Mouse (Mus musculus) T-helper 1 cell (primary cell): ENCODE results near the gene Olfr1255.

Experiments
- in situ Hi-C: fragments of 300-600 bp; cut with MboI, MseI; formaldehyde crosslinking; loops from one replicate; pipeline ENCODE4 v1.15.1; 2025; ENCODE audit warnings: high pct_unique_total_duplicates

The Olfr1255 gene

GRCm38 (mm10) chr2:89811751-89812150 is at the start of gene Olfr1255:
Gene Olfr1255, plus strand, starts transcription at chr2:89812051.
- in situ Hi-C loops = no loop called here

- in situ Hi-C loops = no loop called here
Measured at GRCm38 (mm10) chr2:89793519-89793918, 18.3 kb upstream of the Olfr1255 start, which contains the start of gene Olfr1254. Gene Olfr1254, minus strand, starts transcription at chr2:89793619.

DNA sequence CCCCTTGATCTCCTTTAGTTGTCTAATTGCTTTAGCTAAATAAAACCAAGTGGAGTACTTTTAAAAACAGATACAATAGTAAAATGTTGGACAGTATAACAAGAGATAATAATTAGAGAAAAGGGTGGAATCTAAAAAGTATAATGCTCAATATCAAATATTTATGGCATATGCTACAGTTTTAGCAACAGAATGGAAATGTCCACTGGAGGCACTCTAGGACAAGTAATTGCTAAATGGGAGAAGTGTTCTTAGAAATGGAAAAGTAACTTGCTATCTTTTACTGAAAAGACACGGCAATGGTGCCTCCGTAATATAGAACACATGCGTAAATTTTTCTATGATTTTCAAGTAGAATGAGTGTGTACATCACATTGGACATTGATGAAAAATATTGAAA is 12.3 kb upstream of the Olfr1255 start:
- in situ Hi-C loops = no loop called here

DNA sequence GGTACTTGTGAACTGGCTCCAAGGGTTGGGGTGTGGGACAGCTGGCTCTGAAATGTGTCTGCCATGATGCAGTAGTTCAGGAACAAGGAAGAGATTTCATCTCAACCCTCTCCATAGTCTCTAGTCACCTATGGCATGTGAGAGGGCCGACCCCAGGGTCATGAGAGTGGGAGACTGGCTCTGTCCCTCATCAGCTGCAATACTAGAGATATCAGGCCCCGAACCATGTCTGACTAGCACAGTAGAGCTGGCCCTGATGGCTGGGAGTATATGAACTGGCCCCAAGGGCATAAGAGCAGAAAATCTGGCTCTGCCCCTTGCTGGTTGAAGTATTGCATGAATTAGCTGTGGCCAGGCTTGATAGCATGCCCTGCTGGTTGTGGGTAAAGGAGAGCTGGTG is 1.1 kb upstream of the Olfr1255 start:
- in situ Hi-C loops = no loop called here

DNA sequence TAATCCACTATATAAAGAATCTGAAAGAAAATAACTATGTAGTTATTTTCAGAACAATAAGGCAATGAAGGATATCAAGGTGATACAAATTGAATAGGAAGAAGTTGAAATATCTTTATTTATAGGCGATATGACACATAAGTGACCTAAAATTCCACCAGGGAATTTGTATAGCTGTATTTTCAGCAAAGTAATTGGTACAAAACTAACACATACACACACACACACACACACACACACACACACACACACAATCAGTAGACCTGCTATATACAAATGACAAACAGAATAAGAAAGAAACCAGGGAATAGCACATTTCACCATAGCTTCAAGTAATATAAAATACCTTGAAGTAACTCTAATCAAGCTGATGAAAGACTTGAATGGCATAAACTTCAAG is 8.4 kb downstream of the Olfr1255 start:
- in situ Hi-C loops = no loop called here

- in situ Hi-C loops = no loop called here
Measured at GRCm38 (mm10) chr2:89841455-89841854, 29.6 kb downstream of the Olfr1255 start, which contains the start of gene Olfr1256. Gene Olfr1256, minus strand, starts transcription at chr2:89841555.

DNA sequence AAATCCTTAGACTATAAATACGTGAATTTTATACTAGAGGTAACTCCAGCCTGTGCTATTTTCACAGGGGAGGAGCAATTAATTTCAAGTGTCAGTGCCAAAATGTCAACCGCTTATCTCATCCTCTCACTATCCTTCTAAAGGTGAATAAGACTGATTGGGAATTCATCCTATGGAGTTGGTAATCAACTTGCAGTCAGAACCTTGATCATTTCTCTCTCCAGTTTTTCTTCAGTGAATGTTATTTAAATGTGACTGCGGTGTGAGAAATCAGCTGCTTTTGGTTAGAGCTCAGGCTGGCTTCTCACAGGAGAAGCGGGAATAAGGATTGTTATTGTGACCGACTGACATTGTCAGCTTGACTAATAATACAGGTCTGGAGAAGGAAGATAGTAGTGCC is 36.3 kb downstream of the Olfr1255 start, which contains the start of gene Olfr48:
Gene Olfr48 (minus strand): TSS at position 101 of the 400 bp plus-strand sequence.
- in situ Hi-C loops = no loop called here

DNA sequence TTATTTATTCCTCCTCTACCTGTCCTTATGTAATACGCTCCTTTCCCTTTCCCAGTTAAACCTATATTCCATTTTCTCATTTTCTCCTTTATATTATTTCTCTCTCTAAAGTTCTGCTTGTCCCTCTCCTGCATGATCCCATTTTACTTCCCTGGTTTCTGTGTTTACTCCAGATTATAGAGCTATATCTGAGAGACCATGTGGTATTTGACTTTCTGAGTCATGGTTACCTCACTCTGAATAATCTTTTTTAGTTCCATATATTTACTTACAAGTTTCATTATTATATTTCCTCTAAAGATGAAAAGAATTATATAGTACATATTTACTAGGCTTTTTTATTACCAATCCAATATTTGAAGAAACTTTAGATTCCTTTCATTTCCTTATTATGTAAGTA is 37.4 kb downstream of the Olfr1255 start:
- in situ Hi-C loops = no loop called here
